Mouse (Mus musculus) stomach, postnatal 0 days (tissue): ENCODE data around the gene Rho. TPM values are rescaled to one million over a fixed set of nuclear protein-coding genes. Genes with fewer than 3 reads are reported as not detected.

Source experiments
- ATAC-seq: fragments of 200-750 bp; cut with Nextera tagmentation; 2 replicates; pipeline ENCODE4 v1.8.0; 2017; ENCODE audit not compliant: low FRiP score, low TSS enrichment
- DNase-seq: peaks from one replicate; pipeline ENCODE4 v3.0.0-alpha.2; 2016; ENCODE audit warnings: low spot score
- H3K27ac ChIP-seq: fragments of 300-500 bp; sonication (generic); replicated peaks from 2 replicates; pipeline ENCODE4 v1.5.1; 2014; ENCODE audit warnings: mild to moderate bottlenecking, control low read depth
- H3K27me3 ChIP-seq: fragments of 300-500 bp; sonication (generic); 2 replicates; pipeline ENCODE4 v1.6.1; 2014; ENCODE audit warnings: low read length; ENCODE audit not compliant: control insufficient read depth, insufficient read depth
- H3K36me3 ChIP-seq: fragments of 300-500 bp; sonication (generic); 2 replicates; pipeline ENCODE4 v1.6.1; 2014; ENCODE audit warnings: low read length, mixed read lengths; ENCODE audit not compliant: control insufficient read depth, insufficient read depth
- H3K4me1 ChIP-seq: fragments of 300-500 bp; sonication (generic); replicated peaks from 2 replicates; pipeline ENCODE4 v1.6.1; 2014; ENCODE audit warnings: antibody characterized with exemption; ENCODE audit not compliant: control insufficient read depth, insufficient read depth
- H3K4me2 ChIP-seq: fragments of 300-500 bp; sonication (generic); replicated peaks from 2 replicates; pipeline ENCODE4 v1.6.1; 2014; ENCODE audit warnings: low read depth, mild to moderate bottlenecking, control low read depth, moderate library complexity
- H3K4me3 ChIP-seq: fragments of 300-500 bp; sonication (generic); 2 replicates; pipeline ENCODE4 v1.5.1; 2014; ENCODE audit warnings: low read depth, low read length, control low read depth
- H3K9ac ChIP-seq: fragments of 300-500 bp; sonication (generic); 2 replicates; pipeline ENCODE4 v1.6.1; 2014; ENCODE audit warnings: mild to moderate bottlenecking, low read length, control low read depth, mixed read lengths
- H3K9me3 ChIP-seq: fragments of 300-500 bp; sonication (generic); 2 replicates; pipeline ENCODE4 v1.6.1; 2016; ENCODE audit warnings: low read length; ENCODE audit not compliant: control insufficient read depth
- CTCF ChIP-seq: IDR thresholded peaks from 2 replicates; pipeline ENCODE4 v1.5.1; 2016; ENCODE audit warnings: antibody characterized with exemption, low read depth, mild to moderate bottlenecking, moderate library complexity
- EP300 ChIP-seq: optimal IDR thresholded peaks from 2 replicates; pipeline ENCODE3; 2016; ENCODE audit warnings: antibody characterized with exemption
- WGBS: fragments of 180-500 bp; shearing (Covaris S2); extraction: QIAGEN DNeasy Blood & Tissue Kit; methylation state at CpG from one replicate; pipeline ENCODE4 v1.1.7; 2014; 5-methylcytosine and 5-hydroxymethylcytosine counted together
- polyA plus RNA-seq: library from polyadenylated mRNA; unstranded; fragments of >200 nt; fragmentation: Nextera tagmentation; extraction: Ambion mirVana; gene quantifications from 2 replicates; pipeline ENCODE4 v1.2.1, GENCODE M21; 2015

Gene Rho
- 0.10 TPM in 2 replicates for polyA plus RNA-seq

GRCm38 (mm10) chr6:115931639-115932038 lies at the start of gene Rho:
Gene Rho, plus strand, starts transcription at chr6:115931748.
- ATAC-seq (no peak), DNase-seq (no peak)
- Histone ChIP-seq H3K27ac (no peak within 1 kb of the TSS), H3K4me1 (no peaks in the 10 kb centered on the region), H3K27me3 (no peaks in the 10 kb centered on the region), H3K9ac (no peak within 1 kb of the TSS), H3K9me3 (no peaks in the 10 kb centered on the region), H3K4me2 (no peak within 1 kb of the TSS), H3K36me3 (no peaks in the 10 kb centered on the region), H3K4me3 (no peak within 1 kb of the TSS)
- WGBS, result 86% methylated on average over 14 of the region's 14 CpGs
- TF ChIP-seq CTCF (no peak), EP300 (no peak)

- H3K27ac ChIP-seq, result no peak overlapping the region
- H3K9ac ChIP-seq, result no peak overlapping the region
- ATAC-seq, result no peak
- no peaks in the 10 kb centered on the region for H3K9me3 ChIP-seq
- H3K36me3 ChIP-seq, result peaks cover 5% of the 10 kb centered on the region; the same call in 1 of the 2 replicates
- no peak overlapping the region for H3K4me2 ChIP-seq
- TF ChIP-seq CTCF (no peak), EP300 (no peak)
- DNase-seq, result no peak
- no peak overlapping the region for H3K4me3 ChIP-seq
- H3K4me1 ChIP-seq, result no peaks in the 10 kb centered on the region
- no peaks in the 10 kb centered on the region for H3K27me3 ChIP-seq
Measured at GRCm38 (mm10) chr6:115884018-115884417, 47.5 kb upstream of the Rho start.

DNA sequence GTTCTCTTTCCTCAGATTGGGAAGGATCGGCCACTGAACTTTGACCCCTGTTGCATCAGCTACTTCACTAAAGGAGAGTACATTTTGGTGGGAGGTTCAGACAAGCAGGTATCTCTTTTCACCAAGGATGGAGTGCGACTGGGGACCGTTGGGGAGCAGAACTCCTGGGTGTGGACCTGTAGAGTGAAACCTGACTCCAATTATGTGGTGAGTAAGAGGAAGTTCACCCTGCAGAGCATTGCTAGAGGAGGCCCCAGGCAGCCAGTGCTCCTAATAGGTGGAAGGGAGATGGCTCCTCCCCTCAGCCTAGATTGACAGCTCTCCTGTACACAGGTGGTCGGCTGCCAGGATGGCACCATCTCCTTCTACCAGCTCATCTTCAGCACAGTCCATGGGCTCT lies 44.7 kb upstream of the Rho start:
- Histone ChIP-seq H3K4me3 (no peak overlapping the region), H3K27ac (no peak overlapping the region), H3K4me2 (no peak overlapping the region), H3K9me3 (no peaks in the 10 kb centered on the region), H3K27me3 (no peaks in the 10 kb centered on the region), H3K9ac (no peak overlapping the region), H3K4me1 (no peaks in the 10 kb centered on the region), H3K36me3 (peaks cover 5% of the 10 kb centered on the region; the same call in 1 of the 2 replicates)
- WGBS, result 50% methylated on average over 4 of the region's 4 CpGs
- ATAC-seq (peak; percentile 64; the same call in 1 of the 2 replicates), DNase-seq (no peak)
- TF ChIP-seq EP300, result no peak
- TF ChIP-seq CTCF, result no peak

- ATAC-seq (no peak), DNase-seq (peak; percentile 30)
- H3K36me3 ChIP-seq, result peaks cover 8% of the 10 kb centered on the region; the same call in 1 of the 2 replicates
- no peak overlapping the region for H3K4me3 ChIP-seq
- TF ChIP-seq CTCF (peak; percentile 70), EP300 (no peak)
- H3K4me1 ChIP-seq, result no peaks in the 10 kb centered on the region
- no peaks in the 10 kb centered on the region for H3K27me3 ChIP-seq
- WGBS, result 97% methylated on average over 3 of the region's 3 CpGs
- H3K4me2 ChIP-seq, result no peak overlapping the region
- no peaks in the 10 kb centered on the region for H3K9me3 ChIP-seq
- H3K27ac ChIP-seq, result no peak overlapping the region
- no peak overlapping the region for H3K9ac ChIP-seq
Measured at GRCm38 (mm10) chr6:115888296-115888695, 43.3 kb upstream of the Rho start.

DNA sequence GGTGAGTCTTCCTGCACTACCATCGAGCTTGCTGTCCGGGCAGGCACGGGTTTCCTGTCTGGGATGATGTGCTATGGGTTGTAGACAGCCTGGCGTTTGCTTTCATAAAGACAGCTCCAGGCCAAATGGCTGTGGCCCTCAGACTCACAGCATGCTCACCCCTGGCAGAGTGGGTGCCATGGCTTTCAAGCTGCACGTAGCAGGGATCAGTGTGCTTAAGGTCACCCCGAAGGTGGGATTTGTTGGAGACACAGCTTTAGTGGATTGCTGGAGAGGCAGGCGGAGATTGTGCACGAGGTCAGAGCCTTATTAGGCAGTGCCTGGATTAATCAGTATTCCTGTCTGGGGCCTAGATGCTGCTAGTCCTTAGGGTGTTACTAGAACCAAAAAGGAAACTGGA lies 40.9 kb upstream of the Rho start:
- no peaks in the 10 kb centered on the region for H3K27me3 ChIP-seq
- no peak for DNase-seq
- H3K27ac ChIP-seq, result peak overlapping the region; percentile 46
- no peak overlapping the region for H3K4me2 ChIP-seq
- H3K9ac ChIP-seq, result no peak overlapping the region
- no peaks in the 10 kb centered on the region for H3K4me1 ChIP-seq
- H3K4me3 ChIP-seq, result no peak overlapping the region
- no peak for ATAC-seq
- 60% methylated on average over 8 of the region's 8 CpGs for WGBS
- no peaks in the 10 kb centered on the region for H3K9me3 ChIP-seq
- H3K36me3 ChIP-seq, result peaks cover 8% of the 10 kb centered on the region; the same call in 1 of the 2 replicates
- TF ChIP-seq EP300 (no peak), CTCF (no peak)

DNA sequence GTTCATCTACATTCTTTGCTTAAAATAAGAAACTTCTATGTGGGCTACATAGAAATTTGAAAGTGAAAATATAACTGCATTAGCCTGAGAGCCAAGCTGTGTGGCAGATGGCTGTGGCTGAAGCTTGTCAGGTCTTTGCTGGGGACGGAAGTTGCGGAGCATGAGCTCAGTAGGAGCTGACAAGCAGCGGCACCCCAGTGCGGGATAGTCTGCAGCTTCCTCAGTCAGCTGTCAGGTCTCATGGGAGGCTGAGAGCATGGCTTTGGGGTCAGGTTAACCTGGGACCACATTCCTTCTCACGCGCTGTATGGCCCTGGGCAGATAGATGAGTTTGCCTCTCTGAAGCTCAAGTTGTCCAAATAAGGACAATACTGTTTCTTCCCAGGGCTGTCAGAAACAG lies 40.5 kb upstream of the Rho start:
- WGBS, result 64% methylated on average over 6 of the region's 6 CpGs
- H3K4me1 ChIP-seq, result no peaks in the 10 kb centered on the region
- H3K9ac ChIP-seq, result 0 out of 2 replicates have a peak overlapping the region, but pooled peaks have one; percentile 1
- H3K4me2 ChIP-seq, result no peak overlapping the region
- DNase-seq (no peak), ATAC-seq (peak; percentile 17; the same call in 1 of the 2 replicates)
- H3K27ac ChIP-seq, result peak overlapping the region; percentile 65
- peaks cover 8% of the 10 kb centered on the region; the same call in 1 of the 2 replicates for H3K36me3 ChIP-seq
- no peak overlapping the region for H3K4me3 ChIP-seq
- no peaks in the 10 kb centered on the region for H3K27me3 ChIP-seq
- no peaks in the 10 kb centered on the region for H3K9me3 ChIP-seq
- TF ChIP-seq EP300 (no peak), CTCF (no peak)
